Mouse (Mus musculus) bone marrow macrophage, adult 2 months (primary cell): ENCODE data around the gene Fam161a. TPM values are rescaled to one million over a fixed set of nuclear protein-coding genes. Genes with fewer than 3 reads are reported as not detected.
A peak's percentile ranks its signal among the peaks of the same experiment; 100 is the strongest.

Experiments used
- H3K27ac ChIP-seq: 2 replicates; pipeline ENCODE4 v1.5.1; 2012; ENCODE audit warnings: low read depth, low read length; ENCODE audit not compliant: insufficient read depth
- H3K4me1 ChIP-seq: 2 replicates; pipeline ENCODE4 v1.6.1; 2012; ENCODE audit warnings: low read length; ENCODE audit not compliant: control insufficient read depth, insufficient read depth
- H3K4me3 ChIP-seq: 2 replicates; pipeline ENCODE4 v1.5.1; 2012; ENCODE audit warnings: mild to moderate bottlenecking, low read length, moderate library complexity; ENCODE audit not compliant: insufficient read depth
- CTCF ChIP-seq: IDR thresholded peaks from 2 replicates; pipeline ENCODE4 v1.5.1; 2012; ENCODE audit warnings: low read depth, mild to moderate bottlenecking, low read length, moderate library complexity
- POLR2A ChIP-seq: IDR thresholded peaks from 2 replicates; pipeline ENCODE4 v1.6.1; 2012; ENCODE audit warnings: mild to moderate bottlenecking, low read depth, low read length, borderline replicate concordance
- polyA plus RNA-seq: library from polyadenylated mRNA; stranded (reverse); fragments of >200 nt; gene quantifications from 2 replicates; pipeline ENCODE4 v1.2.4, GENCODE M21; 2012; ENCODE audit not compliant: missing spikeins, insufficient read depth, insufficient read length

The Fam161a gene
- polyA plus RNA-seq, 1 experiment, result 8.1 TPM

DNA sequence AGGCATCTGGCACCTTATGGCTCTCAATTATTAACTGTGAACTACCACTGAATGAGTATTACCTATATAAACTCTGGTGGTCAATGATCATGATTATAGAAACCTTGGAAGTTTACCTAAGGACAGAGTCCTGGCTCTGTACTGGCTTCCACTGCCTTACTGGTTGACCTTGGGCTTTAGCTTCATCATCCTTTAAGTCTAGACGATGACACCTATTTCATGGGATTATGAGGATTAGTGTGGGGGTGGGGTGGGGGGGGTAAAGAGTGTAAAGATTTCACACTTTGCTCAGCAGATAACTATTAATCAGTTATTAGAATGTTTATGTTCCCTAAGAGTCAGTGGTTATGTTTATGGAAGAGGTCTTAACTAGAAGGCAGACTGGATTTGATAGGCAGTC lies 17.5 kb upstream of the Fam161a start:
- Histone ChIP-seq H3K4me3 (peak overlapping the region; percentile 73), H3K27ac (peak overlapping the region; percentile 45; the same call in 1 of the 2 replicates), H3K4me1 (peaks cover 4% of the 10 kb centered on the region)
- TF ChIP-seq POLR2A (no peak), CTCF (no peak)

- TF ChIP-seq CTCF (no peak), POLR2A (0 out of 2 replicates have a peak, but pooled peaks have one; percentile 45)
- Histone ChIP-seq H3K4me3 (peak within 1 kb of the TSS; percentile 73), H3K27ac (peak within 1 kb of the TSS; percentile 69), H3K4me1 (peaks cover 4% of the 10 kb centered on the region)
Measured at GRCm38 (mm10) chr11:22990393-22991126, 16.8 kb upstream of the Fam161a start, which contains the start of gene Cct4. Gene Cct4, plus strand, starts transcription at chr11:22990519.

DNA sequence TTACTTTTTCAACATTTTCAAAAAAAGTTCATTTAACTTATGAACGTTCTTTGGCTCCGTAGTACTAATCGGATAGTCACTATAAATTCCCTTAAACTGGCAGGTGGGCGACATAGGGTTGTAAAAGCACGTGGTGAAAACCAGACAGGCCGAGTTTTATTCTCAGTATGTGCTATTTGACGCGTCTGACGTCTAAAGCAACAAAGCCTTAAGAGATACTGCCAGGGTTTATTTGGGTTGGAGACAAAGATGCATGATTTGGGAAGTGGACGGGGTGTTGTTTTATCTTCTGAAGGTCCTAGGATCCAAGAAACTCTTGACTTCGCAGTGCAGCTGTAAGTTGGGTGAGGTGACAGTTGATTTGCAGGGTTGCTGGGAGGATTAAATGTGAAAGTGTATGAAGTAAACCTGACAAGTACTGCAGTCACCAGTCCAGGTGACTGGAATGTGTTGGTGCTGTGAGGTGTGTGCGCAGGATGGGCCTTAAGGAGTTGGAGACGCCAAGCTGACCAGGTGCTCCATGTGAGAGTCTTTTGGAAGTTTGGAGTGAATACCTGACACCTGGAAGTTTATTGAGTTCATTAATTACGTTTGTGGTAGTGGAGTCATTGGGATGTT lies 16.0 kb upstream of the Fam161a start:
- TF ChIP-seq CTCF (no peak), POLR2A (no peak)
- Histone ChIP-seq H3K4me3 (peak overlapping the region; percentile 73), H3K4me1 (peaks cover 4% of the 10 kb centered on the region), H3K27ac (no peak overlapping the region; the same call in 1 of the 2 replicates)

GRCm38 (mm10) chr11:22994271-22994670 lies 13.1 kb upstream of the Fam161a start:
- TF ChIP-seq CTCF, result no peak
- TF ChIP-seq POLR2A, result no peak
- H3K4me1 ChIP-seq, result peaks cover 4% of the 10 kb centered on the region
- no peak overlapping the region for H3K4me3 ChIP-seq
- no peak overlapping the region for H3K27ac ChIP-seq

DNA sequence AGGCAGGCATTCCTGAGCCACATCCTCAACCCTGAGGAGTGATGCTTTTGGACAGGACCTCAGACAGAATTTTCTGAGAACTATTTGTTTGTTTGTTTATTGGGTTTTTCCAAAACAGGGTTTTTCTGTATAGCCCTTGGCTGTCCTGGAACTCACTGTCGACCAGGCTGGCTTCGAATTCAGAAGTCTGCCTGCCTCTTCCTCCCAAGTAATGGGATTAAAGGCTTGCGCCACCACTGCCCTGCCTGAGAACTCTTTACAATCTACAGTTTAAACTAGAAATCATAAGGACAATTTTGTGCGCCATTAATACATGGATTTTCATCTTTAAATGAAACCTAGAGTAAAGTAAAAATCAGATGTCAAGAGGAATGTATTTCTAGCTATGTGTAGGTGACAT lies 11.9 kb upstream of the Fam161a start:
- Histone ChIP-seq H3K4me3 (no peak overlapping the region), H3K4me1 (peaks cover 4% of the 10 kb centered on the region)
- TF ChIP-seq POLR2A (no peak), CTCF (no peak)

DNA sequence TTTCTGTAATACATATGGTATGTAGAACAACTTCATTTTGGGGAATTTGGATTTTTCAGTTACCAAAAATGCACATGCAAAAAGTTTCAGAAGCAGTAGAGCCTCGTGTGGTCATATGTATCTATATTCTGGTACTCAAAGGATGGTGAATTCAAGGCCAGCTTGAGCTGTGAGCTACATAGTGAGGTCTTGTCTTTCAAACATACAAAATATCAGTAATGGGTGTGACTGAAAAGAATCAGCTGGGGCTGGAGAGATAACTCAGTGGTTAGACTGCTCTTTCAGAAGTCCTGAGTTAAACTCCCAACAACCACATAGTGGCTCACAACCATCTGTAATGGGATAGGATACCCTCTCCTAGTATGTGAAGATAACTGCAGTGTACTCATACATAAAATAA lies 9.0 kb upstream of the Fam161a start:
- TF ChIP-seq POLR2A, result no peak
- no peak for TF ChIP-seq CTCF
- no peak overlapping the region for H3K4me3 ChIP-seq
- H3K27ac ChIP-seq, result no peak overlapping the region
- H3K4me1 ChIP-seq, result no peaks in the 10 kb centered on the region

More for the DNA sequence above, 11.9 kb upstream of the Fam161a start:
- H3K27ac ChIP-seq, result no peak overlapping the region

- Histone ChIP-seq H3K4me1 (peaks cover 2% of the 10 kb centered on the region; the same call in 1 of the 2 replicates), H3K4me3 (no peak overlapping the region), H3K27ac (no peak overlapping the region)
- TF ChIP-seq CTCF (no peak), POLR2A (no peak)
Measured at GRCm38 (mm10) chr11:23005276-23005675, 2.1 kb upstream of the Fam161a start.

GRCm38 (mm10) chr11:23007166-23007480 lies 208 bp upstream of the Fam161a start:
- 0 out of 2 replicates have a peak overlapping the region, but pooled peaks have one; percentile 10 for H3K27ac ChIP-seq
- peak overlapping the region; percentile 75 for H3K4me3 ChIP-seq
- no peak for TF ChIP-seq POLR2A
- no peak for TF ChIP-seq CTCF
- H3K4me1 ChIP-seq, result peaks cover 2% of the 10 kb centered on the region; the same call in 1 of the 2 replicates

DNA sequence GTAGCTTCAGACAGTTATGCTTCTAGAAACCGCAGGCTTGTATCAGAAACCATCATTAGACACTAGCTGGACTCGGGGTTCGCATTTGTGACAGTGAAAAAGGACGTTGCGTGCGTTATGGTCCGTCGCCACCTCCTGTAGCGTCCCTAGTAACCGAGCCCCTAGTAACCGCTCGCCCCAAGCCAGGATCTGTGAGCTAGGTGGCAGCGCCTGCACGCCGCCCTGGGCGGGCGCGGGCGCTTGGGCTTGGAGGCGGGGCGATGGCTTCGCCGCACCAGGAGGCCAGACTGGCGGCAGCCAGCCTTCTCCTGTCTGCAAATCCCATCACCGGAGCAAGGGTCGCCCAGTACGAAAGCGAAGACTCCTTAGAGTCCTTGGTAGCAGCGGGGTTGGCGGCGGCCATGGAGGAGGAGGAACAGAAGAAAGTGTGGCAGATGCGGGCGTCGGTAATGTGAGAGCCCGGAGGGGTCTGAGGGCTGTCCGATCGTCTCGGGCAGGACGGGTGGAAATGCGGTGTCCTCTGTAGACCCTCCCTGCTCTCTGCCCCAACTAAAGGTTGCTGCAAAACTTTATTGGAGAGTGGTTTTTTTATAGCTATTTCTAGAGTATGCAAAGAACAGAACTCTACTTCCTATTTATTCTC lies 971 bp downstream of the Fam161a start:
- H3K4me1 ChIP-seq, result peaks cover 2% of the 10 kb centered on the region; the same call in 1 of the 2 replicates
- TF ChIP-seq POLR2A (0 out of 2 replicates have a peak, but pooled peaks have one; percentile 42), CTCF (no peak)
- peak overlapping the region; percentile 75 for H3K4me3 ChIP-seq
- peak overlapping the region; percentile 77 for H3K27ac ChIP-seq
